7 mouse cellular contexts compared by ENCODE assay signal in the genomic region with DNA sequence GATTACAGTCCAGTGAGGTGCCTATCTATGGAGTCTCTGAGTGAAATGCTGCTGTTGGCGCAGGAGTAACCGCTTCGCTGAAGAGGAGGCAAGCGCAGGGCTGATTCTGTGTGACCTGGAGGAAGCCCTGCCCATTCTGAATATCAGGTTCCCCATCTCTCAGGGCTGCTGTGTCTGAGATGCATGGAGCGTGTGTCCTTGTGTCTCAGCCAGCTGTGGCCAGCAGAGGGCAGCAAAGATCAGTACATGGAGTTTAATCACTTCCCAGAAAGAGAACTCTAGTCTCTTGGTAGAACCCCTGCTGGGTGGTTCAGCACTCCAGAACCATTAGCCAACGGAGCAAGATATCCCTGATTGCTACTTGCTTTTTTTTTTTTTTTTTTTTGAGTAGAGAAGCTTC. TPM values are rescaled to one million over a fixed set of nuclear protein-coding genes. Genes with fewer than 3 reads are reported as not detected.
DNase-seq lines count a peak whose midpoint lies in the region; ATAC-seq and TF ChIP-seq lines count a peak whose summit lies in the region.

No protein-coding gene starts in this region.

- no peaks in the 10 kb centered on the region for H3K36me3 ChIP-seq in intestine, embryonic 15.5 days
- H3K36me3 ChIP-seq in midbrain, embryonic 12.5 days, result no peaks in the 10 kb centered on the region

- ATAC-seq in frontal cortex, adult (ENCODE audit: low TSS enrichment), result peak; percentile 90
- ATAC-seq in intestine, embryonic 15.5 days, result peak; percentile 56
- ATAC-seq in midbrain, embryonic 12.5 days (ENCODE audit: low FRiP score, low read depth), result peak; percentile 40; the same call in 1 of the 2 replicates

- no peak overlapping the region for H3K4me2 ChIP-seq in intestine, embryonic 15.5 days (replicated peaks)
- H3K4me2 ChIP-seq in midbrain, embryonic 12.5 days (replicated peaks), result no peak overlapping the region

- H3K9me3 ChIP-seq in intestine, embryonic 15.5 days, result no peaks in the 10 kb centered on the region
- no peaks in the 10 kb centered on the region for H3K9me3 ChIP-seq in midbrain, embryonic 12.5 days

- no peaks in the 10 kb centered on the region for H3K27me3 ChIP-seq in cerebellum, adult 2 months (ENCODE audit: control insufficient read depth, insufficient read depth, low read length)
- no peaks in the 10 kb centered on the region for H3K27me3 ChIP-seq in intestine, embryonic 15.5 days (replicated peaks)
- H3K27me3 ChIP-seq in midbrain, embryonic 12.5 days, result peaks cover 58% of the 10 kb centered on the region

- intact Hi-C loops in left cerebral cortex, postnatal 14 days (cut with DNase I), result loop anchor here (2.0 to 5.0 kb wide), 2 partner anchors 828 to 883 kb away; no protein-coding TSS in a partner anchor

- TF ChIP-seq CTCF in cerebellum, adult 2 months (IDR thresholded peaks at IDR 0.05; ENCODE audit: borderline replicate concordance, insufficient read depth, low read depth, low read length), result peak; percentile 92

- 10% methylated on average over 6 of the region's 6 CpGs for WGBS in cerebellum, adult 2 months
- 7% methylated on average over 6 of the region's 6 CpGs for WGBS in intestine, embryonic 15.5 days
- 6% methylated on average over 6 of the region's 6 CpGs for WGBS in midbrain, embryonic 12.5 days

- no peak overlapping the region for H3K27ac ChIP-seq in cerebellum, adult 2 months (ENCODE audit: insufficient read depth, low read length)
- no peak overlapping the region for H3K27ac ChIP-seq in intestine, embryonic 15.5 days
- H3K27ac ChIP-seq in midbrain, embryonic 12.5 days (replicated peaks), result no peak overlapping the region

- no peaks in the 10 kb centered on the region for H3K4me1 ChIP-seq in cerebellum, adult 2 months (ENCODE audit: control insufficient read depth, insufficient read depth, low read length)
- H3K4me1 ChIP-seq in intestine, embryonic 15.5 days (replicated peaks), result 0 out of 2 replicates have a peak, but pooled peaks cover 1% of the 10 kb centered on the region
- peaks cover 10% of the 10 kb centered on the region for H3K4me1 ChIP-seq in midbrain, embryonic 12.5 days

- H3K4me3 ChIP-seq in cerebellum, adult 2 months (replicated peaks; ENCODE audit: insufficient read depth, low read depth, low read length), result no peak overlapping the region
- no peak overlapping the region for H3K4me3 ChIP-seq in intestine, embryonic 15.5 days (replicated peaks)
- no peak overlapping the region for H3K4me3 ChIP-seq in midbrain, embryonic 12.5 days

- no peak overlapping the region for H3K9ac ChIP-seq in intestine, embryonic 15.5 days
- H3K9ac ChIP-seq in midbrain, embryonic 12.5 days (replicated peaks), result no peak overlapping the region

- DNase-seq in T-cell, adult 2 months (ENCODE audit: low spot score), result peak; percentile 38
- peak; percentile 65 to 76 for DNase-seq in cerebellum, adult 2 months
- DNase-seq in left cerebral cortex, postnatal 14 days (ENCODE audit: low spot score in 2 of 2), result peak; percentile 92 to 95
- peak; percentile 52 to 76 for DNase-seq in spleen, adult 18-20 months

- TF ChIP-seq POLR2A in cerebellum, adult 2 months (IDR thresholded peaks at IDR 0.05; ENCODE audit: borderline replicate concordance, insufficient read depth, low read length), result no peak

RNA-seq across cellular contexts. Expression of gene Wdr11, which starts 57.3 kb away (rescaled TPM):
- polyA plus RNA-seq in cerebellum, adult 2 months (2012; rRNA removed), result 32.8 and 34.9 TPM in 2 replicates
- polyA plus RNA-seq in intestine, embryonic 15.5 days (2015; fragmentation: Nextera tagmentation; extraction: Ambion mirVana), result 36.0 and 39.1 TPM in 2 replicates
- 10 to 100 TPM; 39.4 to 41.8 TPM for total RNA-seq in left cerebral cortex, postnatal 14 days (2021)
- polyA plus RNA-seq in midbrain, embryonic 12.5 days (2016; fragmentation: Nextera tagmentation; extraction: Ambion mirVana), result 41.8 and 45.0 TPM in 2 replicates

Comparison
In these comparisons a context has a peak if more than half of its experiments do, and no peak if none do; other contexts are left out.
1. DNase-seq: peak in every context shown above with its lines; median percentile 94 in left cerebral cortex, postnatal 14 days; 70 in cerebellum, adult 2 months; 64 in spleen, adult 18-20 months; 38 in T-cell, adult 2 months.
2. ATAC-seq: peak in every context shown above with its lines; median percentile 90 in frontal cortex, adult; 56 in intestine, embryonic 15.5 days; 40 in midbrain, embryonic 12.5 days.